Mouse (Mus musculus) neural tube, embryonic 11.5 days (tissue): ENCODE measurements at regions not wholly inside any gene's neighbourhood (a gene's known extent, or its start where the extent isn't known, plus 50 kb on each side); places are given as distances from the start of the nearest gene placed in this dataset.
"Not testable (repeated sequence)": the region's sequence is repeated elsewhere in the genome, so short reads cannot be mapped to it uniquely, and the experiment has no call there.

Source experiments
- ATAC-seq: fragments of 200-750 bp; cut with Nextera tagmentation; 2 replicates; pipeline ENCODE4 v1.8.0; 2017; ENCODE audit warnings: moderate number of reproducible peaks, mild to moderate bottlenecking, moderate TSS enrichment, moderate library complexity; ENCODE audit not compliant: insufficient read depth, low FRiP score, low TSS enrichment
- DNase-seq: peaks from one replicate; pipeline ENCODE4 v3.0.0-alpha.2; 2015; ENCODE audit warnings: low spot score
- H3K27ac ChIP-seq: fragments of 300-500 bp; sonication (generic); 2 replicates; pipeline ENCODE4 v1.5.1; 2014; ENCODE audit warnings: low read depth, mild to moderate bottlenecking, low read length
- H3K27me3 ChIP-seq: fragments of 300-500 bp; sonication (generic); 2 replicates; pipeline ENCODE4 v1.6.1; 2014; ENCODE audit warnings: mild to moderate bottlenecking, low read length, mixed read lengths; ENCODE audit not compliant: control insufficient read depth, insufficient read depth
- H3K36me3 ChIP-seq: fragments of 300-500 bp; sonication (generic); 2 replicates; pipeline ENCODE4 v1.6.1; 2014; ENCODE audit warnings: mild to moderate bottlenecking, low read length, moderate library complexity, mixed read lengths; ENCODE audit not compliant: control insufficient read depth, insufficient read depth
- H3K4me1 ChIP-seq: fragments of 300-500 bp; sonication (generic); 2 replicates; pipeline ENCODE4 v1.6.1; 2014; ENCODE audit warnings: low read length, mixed read lengths; ENCODE audit not compliant: control insufficient read depth, insufficient read depth
- H3K4me2 ChIP-seq: fragments of 300-500 bp; sonication (generic); 2 replicates; pipeline ENCODE4 v1.6.1; 2014; ENCODE audit warnings: low read depth, mild to moderate bottlenecking, moderate library complexity
- H3K4me3 ChIP-seq: fragments of 300-500 bp; sonication (generic); 2 replicates; pipeline ENCODE4 v1.5.1; 2014; ENCODE audit warnings: low read depth, low read length
- H3K9ac ChIP-seq: fragments of 300-500 bp; sonication (generic); 2 replicates; pipeline ENCODE4 v1.6.1; 2014; ENCODE audit warnings: mild to moderate bottlenecking, low read length
- H3K9me3 ChIP-seq: fragments of 300-500 bp; sonication (generic); 2 replicates; pipeline ENCODE4 v1.6.1; 2016; ENCODE audit warnings: low read length; ENCODE audit not compliant: control insufficient read depth
- WGBS: fragments of 180-500 bp; shearing (Covaris S2); extraction: QIAGEN DNeasy Blood & Tissue Kit; methylation state at CpG from one replicate; pipeline ENCODE4 v1.1.7; 2014; 5-methylcytosine and 5-hydroxymethylcytosine counted together

GRCm38 (mm10) chr2:57185151-57185550 is 52.3 kb upstream of the Gpd2 start:
- H3K9ac ChIP-seq = no peak overlapping the region
- WGBS = 26% methylated on average over 1 of the region's 1 CpGs
- ATAC-seq = no peak
- no peaks in the 10 kb centered on the region for H3K36me3 ChIP-seq
- no peak overlapping the region for H3K4me3 ChIP-seq
- no peak overlapping the region for H3K4me2 ChIP-seq
- DNase-seq = peak; percentile 18
- no peak overlapping the region for H3K27ac ChIP-seq
- H3K4me1 ChIP-seq = no peaks in the 10 kb centered on the region
- H3K27me3 ChIP-seq = no peaks in the 10 kb centered on the region
- no peaks in the 10 kb centered on the region for H3K9me3 ChIP-seq

GRCm38 (mm10) chr2:57183108-57183507 is 54.3 kb upstream of the Gpd2 start:
- not testable (repeated sequence) for DNase-seq, H3K9me3 ChIP-seq, H3K9ac ChIP-seq, H3K4me3 ChIP-seq, H3K4me2 ChIP-seq, H3K27ac ChIP-seq, H3K4me1 ChIP-seq, ATAC-seq, H3K36me3 ChIP-seq, H3K27me3 ChIP-seq
- WGBS = 77% methylated on average over 3 of the region's 3 CpGs

DNA sequence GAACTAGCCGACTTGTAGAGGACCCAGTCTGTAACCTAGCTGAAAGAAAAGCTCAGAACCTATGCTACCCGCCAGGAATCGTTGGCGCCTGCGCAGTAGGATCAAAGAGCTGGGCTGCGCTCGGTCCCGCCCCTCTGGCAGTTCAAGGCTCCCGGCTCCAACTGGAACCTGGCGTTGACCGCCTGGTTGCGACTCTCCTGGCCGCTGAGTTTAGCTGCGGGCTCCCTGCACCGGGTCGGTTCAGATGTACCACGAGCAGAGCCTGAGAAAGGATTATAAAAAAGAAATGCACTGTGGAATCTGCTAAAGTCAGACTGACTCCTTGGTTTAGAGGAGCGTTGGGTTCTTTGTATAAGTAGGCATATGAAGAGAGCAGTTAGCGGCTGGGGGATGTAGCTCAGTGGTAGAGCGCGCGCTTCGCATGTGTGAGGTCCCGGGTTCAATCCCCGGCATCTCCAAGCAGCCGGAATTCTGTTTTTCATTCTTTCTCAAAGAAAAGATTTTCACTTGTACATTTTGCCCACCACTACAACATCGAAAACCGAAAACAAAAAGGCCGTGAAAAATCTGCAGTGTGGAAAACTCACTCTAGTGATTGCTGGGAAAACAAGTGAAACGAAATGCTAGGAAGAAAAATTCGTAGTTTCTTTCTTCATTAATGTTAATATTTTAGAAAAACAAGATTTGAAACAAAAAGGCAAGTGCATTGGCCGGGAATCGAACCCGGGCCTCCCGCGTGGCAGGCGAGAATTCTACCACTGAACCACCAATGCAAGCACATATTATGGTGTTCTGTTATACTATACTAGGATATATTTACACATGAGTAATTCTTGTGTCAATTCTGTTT is 55.5 kb upstream of the Gpd2 start:
- peak overlapping the region; percentile 57 for H3K4me3 ChIP-seq
- peak; percentile 98 for ATAC-seq
- WGBS = 1% methylated on average over 37 of the region's 37 CpGs

GRCm38 (mm10) chr2:57181350-57181691 is 56.1 kb upstream of the Gpd2 start:
- no peaks in the 10 kb centered on the region for H3K9me3 ChIP-seq
- WGBS = 22% methylated on average over 4 of the region's 4 CpGs
- H3K4me3 ChIP-seq = peak overlapping the region; percentile 57
- no peaks in the 10 kb centered on the region for H3K36me3 ChIP-seq
- no peak for DNase-seq
- no peaks in the 10 kb centered on the region for H3K4me1 ChIP-seq
- peak overlapping the region; percentile 73 for H3K9ac ChIP-seq
- H3K4me2 ChIP-seq = peak overlapping the region; percentile 41
- H3K27me3 ChIP-seq = no peaks in the 10 kb centered on the region
- no peak for ATAC-seq
- H3K27ac ChIP-seq = no peak overlapping the region

More for the DNA sequence above, 55.5 kb upstream of the Gpd2 start:
- no peaks in the 10 kb centered on the region for H3K4me1 ChIP-seq
- H3K36me3 ChIP-seq = no peaks in the 10 kb centered on the region
- peak overlapping the region; percentile 41 for H3K4me2 ChIP-seq
- H3K9me3 ChIP-seq = no peaks in the 10 kb centered on the region
- DNase-seq = peak; percentile 94
- H3K9ac ChIP-seq = peak overlapping the region; percentile 73
- H3K27ac ChIP-seq = no peak overlapping the region
- H3K27me3 ChIP-seq = no peaks in the 10 kb centered on the region

- H3K27ac ChIP-seq = no peak overlapping the region
Observed at GRCm38 (mm10) chr2:57178056-57178455, 54.3 kb upstream of the Nr4a2 start.

GRCm38 (mm10) chr2:57176547-57176946 is 52.7 kb upstream of the Nr4a2 start:
- 92% methylated on average over 7 of the region's 7 CpGs for WGBS
- Histone ChIP-seq H3K4me3 (no peak overlapping the region), H3K9me3 (no peaks in the 10 kb centered on the region), H3K4me2 (no peak overlapping the region), H3K36me3 (no peaks in the 10 kb centered on the region), H3K4me1 (no peaks in the 10 kb centered on the region), H3K27ac (no peak overlapping the region), H3K27me3 (no peaks in the 10 kb centered on the region), H3K9ac (no peak overlapping the region)
- DNase-seq (no peak), ATAC-seq (no peak)

More at GRCm38 (mm10) chr2:57178056-57178455, 54.3 kb upstream of the Nr4a2 start:
- WGBS = 86% methylated on average over 6 of the region's 6 CpGs
- H3K9me3 ChIP-seq = no peaks in the 10 kb centered on the region
- DNase-seq (no peak), ATAC-seq (no peak)
- no peak overlapping the region for H3K4me3 ChIP-seq
- H3K9ac ChIP-seq = no peak overlapping the region
- no peaks in the 10 kb centered on the region for H3K27me3 ChIP-seq
- no peaks in the 10 kb centered on the region for H3K36me3 ChIP-seq
- H3K4me2 ChIP-seq = no peak overlapping the region
- H3K4me1 ChIP-seq = no peaks in the 10 kb centered on the region

GRCm38 (mm10) chr2:57175219-57175618 is 51.4 kb upstream of the Nr4a2 start:
- ATAC-seq (no peak), DNase-seq (no peak)
- no peaks in the 10 kb centered on the region for H3K27me3 ChIP-seq
- no peak overlapping the region for H3K9ac ChIP-seq
- 75% methylated on average over 1 of the region's 1 CpGs for WGBS
- H3K4me3 ChIP-seq = no peak overlapping the region
- no peaks in the 10 kb centered on the region for H3K36me3 ChIP-seq
- H3K4me2 ChIP-seq = no peak overlapping the region
- H3K4me1 ChIP-seq = no peaks in the 10 kb centered on the region
- H3K9me3 ChIP-seq = no peaks in the 10 kb centered on the region
- no peak overlapping the region for H3K27ac ChIP-seq
